Mouse (Mus musculus) kidney, embryonic 16.5 days (tissue): ENCODE data around the gene Anxa3. TPM values are rescaled to one million over a fixed set of nuclear protein-coding genes. Genes with fewer than 3 reads are reported as not detected.
A peak's percentile ranks its signal among the peaks of the same experiment; 100 is the strongest.

Source experiments
- ATAC-seq: fragments of 200-750 bp; cut with Nextera tagmentation; 2 replicates; pipeline ENCODE4 v1.8.0; 2017; ENCODE audit warnings: moderate TSS enrichment; ENCODE audit not compliant: low FRiP score, low TSS enrichment
- H3K27ac ChIP-seq: fragments of 300-500 bp; sonication (generic); 2 replicates; pipeline ENCODE4 v1.5.1; 2014; ENCODE audit warnings: low read length
- H3K27me3 ChIP-seq: fragments of 300-500 bp; sonication (generic); 2 replicates; pipeline ENCODE4 v1.6.1; 2014; ENCODE audit warnings: low read length, control low read depth, mixed read lengths; ENCODE audit not compliant: insufficient read depth
- H3K36me3 ChIP-seq: fragments of 300-500 bp; sonication (generic); 2 replicates; pipeline ENCODE4 v1.6.1; 2014; ENCODE audit warnings: low read length, control low read depth, mixed read lengths; ENCODE audit not compliant: insufficient read depth
- H3K4me1 ChIP-seq: fragments of 300-500 bp; sonication (generic); 2 replicates; pipeline ENCODE4 v1.6.1; 2014; ENCODE audit warnings: low read length, control low read depth, mixed read lengths; ENCODE audit not compliant: insufficient read depth
- H3K4me2 ChIP-seq: fragments of 300-500 bp; sonication (generic); replicated peaks from 2 replicates; pipeline ENCODE4 v1.6.1; 2014; ENCODE audit warnings: low read depth, low read length
- H3K4me3 ChIP-seq: fragments of 300-500 bp; sonication (generic); 2 replicates; pipeline ENCODE4 v1.5.1; 2014; ENCODE audit warnings: mild to moderate bottlenecking, low read length
- H3K9ac ChIP-seq: fragments of 300-500 bp; sonication (generic); replicated peaks from 2 replicates; pipeline ENCODE4 v1.6.1; 2014; ENCODE audit warnings: low read length
- H3K9me3 ChIP-seq: fragments of 300-500 bp; sonication (generic); 2 replicates; pipeline ENCODE4 v1.6.1; 2016; ENCODE audit warnings: low read length, control low read depth
- WGBS: fragments of 180-500 bp; shearing (Covaris S2); extraction: QIAGEN DNeasy Blood & Tissue Kit; methylation state at CpG from one replicate; pipeline ENCODE4 v1.1.7; 2014; 5-methylcytosine and 5-hydroxymethylcytosine counted together
- polyA plus RNA-seq: library from polyadenylated mRNA; unstranded; fragments of >200 nt; fragmentation: Nextera tagmentation; extraction: Ambion mirVana; gene quantifications from 2 replicates; pipeline ENCODE4 v1.2.1, GENCODE M21; 2015

The Anxa3 gene
- polyA plus RNA-seq, 1 experiment from 2014 or later = 89.2 TPM

GRCm38 (mm10) chr5:96868893-96869292 lies 75.8 kb downstream of the Anxa3 start:
- Histone ChIP-seq H3K9ac (no peak overlapping the region), H3K27ac (no peak overlapping the region; the same call in 1 of the 2 replicates), H3K4me1 (peaks cover 7% of the 10 kb centered on the region), H3K4me2 (no peak overlapping the region), H3K27me3 (no peaks in the 10 kb centered on the region), H3K36me3 (no peaks in the 10 kb centered on the region), H3K9me3 (no peaks in the 10 kb centered on the region), H3K4me3 (no peak overlapping the region)
- ATAC-seq = no peak
- 65% methylated on average over 6 of the region's 6 CpGs for WGBS

- Histone ChIP-seq H3K27me3 (no peaks in the 10 kb centered on the region), H3K4me2 (no peak overlapping the region), H3K9ac (no peak overlapping the region), H3K4me1 (peaks cover 7% of the 10 kb centered on the region), H3K36me3 (no peaks in the 10 kb centered on the region), H3K4me3 (no peak overlapping the region), H3K27ac (no peak overlapping the region), H3K9me3 (no peaks in the 10 kb centered on the region)
- no peak for ATAC-seq
- WGBS = 57% methylated on average over 12 of the region's 12 CpGs
These were observed 77.9 kb downstream of the Anxa3 start for GRCm38 (mm10) chr5:96870996-96871395.

- 97% methylated on average over 1 of the region's 1 CpGs for WGBS
These were observed 85.0 kb downstream of the Anxa3 start for GRCm38 (mm10) chr5:96878178-96878577.

GRCm38 (mm10) chr5:96878851-96879540 lies 85.9 kb downstream of the Anxa3 start:
- 90% methylated on average over 11 of the region's 11 CpGs for WGBS
- Histone ChIP-seq H3K4me1 (no peaks in the 10 kb centered on the region), H3K9ac (no peak overlapping the region), H3K4me3 (no peak overlapping the region), H3K4me2 (no peak overlapping the region), H3K36me3 (no peaks in the 10 kb centered on the region), H3K9me3 (peaks cover 6% of the 10 kb centered on the region; the same call in 1 of the 2 replicates), H3K27ac (no peak overlapping the region), H3K27me3 (no peaks in the 10 kb centered on the region)
- ATAC-seq = no peak

More at GRCm38 (mm10) chr5:96878178-96878577, 85.0 kb downstream of the Anxa3 start:
- Histone ChIP-seq H3K4me3 (no peak overlapping the region), H3K27me3 (no peaks in the 10 kb centered on the region), H3K36me3 (no peaks in the 10 kb centered on the region), H3K4me2 (no peak overlapping the region), H3K9me3 (peaks cover 6% of the 10 kb centered on the region; the same call in 1 of the 2 replicates), H3K27ac (no peak overlapping the region), H3K4me1 (no peaks in the 10 kb centered on the region), H3K9ac (no peak overlapping the region)
- ATAC-seq = no peak

DNA sequence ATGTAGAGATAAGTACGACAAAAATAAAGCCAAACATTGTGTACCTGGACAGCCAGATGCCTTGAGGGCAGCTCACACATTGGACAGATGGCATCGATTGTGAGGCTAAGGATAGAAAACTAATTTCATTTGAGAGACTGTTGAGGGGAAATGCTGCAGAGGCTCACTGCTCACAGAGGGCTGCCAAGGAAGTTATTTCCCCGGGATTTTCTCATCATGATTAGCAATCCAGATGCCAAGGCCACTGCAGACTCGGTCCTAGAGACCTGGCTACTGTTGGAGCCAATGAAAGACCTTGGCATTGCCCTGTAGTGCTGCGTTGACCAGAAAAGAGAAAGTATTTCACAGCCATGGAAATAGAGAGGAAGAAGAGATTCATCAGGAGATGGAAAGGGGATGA lies 87.1 kb downstream of the Anxa3 start:
- no peak overlapping the region for H3K27ac ChIP-seq
- ATAC-seq = no peak
- WGBS = 76% methylated on average over 5 of the region's 5 CpGs

DNA sequence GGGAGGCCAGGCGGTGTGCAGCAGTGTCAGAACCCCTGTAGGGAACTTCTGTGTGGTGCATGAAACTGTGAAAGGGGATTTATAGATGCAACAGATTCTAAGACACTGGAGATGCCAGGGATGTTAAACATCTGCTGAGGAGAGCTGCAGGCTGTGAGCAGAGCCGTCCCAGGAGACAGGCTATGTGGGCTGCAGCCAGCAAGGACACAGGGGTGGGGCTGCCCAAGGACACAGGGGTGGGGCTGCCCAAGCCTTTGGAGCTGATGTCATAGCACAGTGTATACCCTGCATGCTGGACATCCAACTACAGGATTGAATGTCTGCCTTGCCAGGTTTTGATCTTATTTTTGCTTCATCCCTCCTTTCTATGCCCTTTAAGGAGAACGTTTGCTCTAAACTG lies 88.0 kb downstream of the Anxa3 start:
- Histone ChIP-seq H3K4me2 (no peak overlapping the region), H3K9ac (no peak overlapping the region), H3K27ac (no peak overlapping the region), H3K4me1 (no peaks in the 10 kb centered on the region), H3K9me3 (peaks cover 6% of the 10 kb centered on the region; the same call in 1 of the 2 replicates), H3K4me3 (no peak overlapping the region), H3K27me3 (no peaks in the 10 kb centered on the region), H3K36me3 (no peaks in the 10 kb centered on the region)
- peak; percentile 79; the same call in 1 of the 2 replicates for ATAC-seq
- WGBS = 58% methylated on average over 3 of the region's 3 CpGs

More for the DNA sequence above, 87.1 kb downstream of the Anxa3 start:
- no peaks in the 10 kb centered on the region for H3K36me3 ChIP-seq
- H3K27me3 ChIP-seq = no peaks in the 10 kb centered on the region
- H3K4me3 ChIP-seq = no peak overlapping the region
- no peak overlapping the region for H3K9ac ChIP-seq
- H3K4me1 ChIP-seq = no peaks in the 10 kb centered on the region
- no peak overlapping the region for H3K4me2 ChIP-seq
- peaks cover 6% of the 10 kb centered on the region; the same call in 1 of the 2 replicates for H3K9me3 ChIP-seq

DNA sequence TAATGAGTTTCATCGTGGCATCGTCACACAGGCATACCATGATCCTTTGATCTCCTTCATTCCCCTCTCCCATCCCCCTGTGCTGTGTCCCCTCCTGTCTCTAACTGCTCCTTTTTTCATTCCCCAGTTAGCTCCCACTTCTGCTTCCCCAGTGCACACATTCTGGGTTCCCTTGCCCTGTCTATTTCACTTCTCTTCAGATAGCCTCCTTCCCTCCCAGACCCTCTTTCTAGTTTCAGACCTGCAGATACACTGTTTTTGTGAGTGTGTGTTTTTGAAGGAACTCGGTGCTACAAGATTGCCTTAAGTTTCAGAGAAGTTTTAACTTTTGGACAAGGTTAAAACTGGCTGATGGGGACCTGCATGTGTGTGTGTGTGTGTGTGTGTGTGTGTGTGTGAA lies 88.5 kb downstream of the Anxa3 start:
- H3K4me2 ChIP-seq = no peak overlapping the region
- no peak overlapping the region for H3K27ac ChIP-seq
- no peaks in the 10 kb centered on the region for H3K27me3 ChIP-seq
- no peak overlapping the region for H3K4me3 ChIP-seq
- peaks cover 6% of the 10 kb centered on the region; the same call in 1 of the 2 replicates for H3K9me3 ChIP-seq
- no peaks in the 10 kb centered on the region for H3K4me1 ChIP-seq
- H3K9ac ChIP-seq = no peak overlapping the region
- WGBS = 56% methylated on average over 3 of the region's 3 CpGs
- no peaks in the 10 kb centered on the region for H3K36me3 ChIP-seq
- no peak for ATAC-seq

DNA sequence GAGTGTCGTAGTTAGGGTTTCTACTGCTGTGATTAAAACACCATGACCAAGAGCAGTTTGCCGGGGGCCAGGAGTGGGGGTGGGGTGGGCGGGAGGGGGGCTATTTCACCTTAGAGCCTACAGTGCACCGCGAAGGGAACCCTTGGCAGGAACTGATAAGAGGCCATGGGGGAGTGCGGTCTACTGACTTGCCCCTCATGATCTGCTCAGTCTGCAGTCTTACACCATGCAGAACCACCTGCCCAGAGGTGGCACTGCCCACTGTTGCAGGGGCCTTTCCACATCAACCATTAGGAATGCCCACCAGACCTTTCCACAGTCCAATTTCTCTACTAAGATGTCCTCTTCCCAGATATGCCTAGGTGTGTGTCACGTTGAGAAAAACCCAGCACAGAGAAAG lies 92.1 kb downstream of the Anxa3 start:
- no peaks in the 10 kb centered on the region for H3K4me1 ChIP-seq
- H3K9me3 ChIP-seq = no peaks in the 10 kb centered on the region
- no peak overlapping the region for H3K4me2 ChIP-seq
- H3K9ac ChIP-seq = no peak overlapping the region
- ATAC-seq = peak; percentile 74
- whole genome bisulfite sequencing = 58% methylated on average over 7 of the region's 7 CpGs
- no peak overlapping the region for H3K4me3 ChIP-seq
- H3K36me3 ChIP-seq = no peaks in the 10 kb centered on the region
- H3K27ac ChIP-seq = no peak overlapping the region
- no peaks in the 10 kb centered on the region for H3K27me3 ChIP-seq

DNA sequence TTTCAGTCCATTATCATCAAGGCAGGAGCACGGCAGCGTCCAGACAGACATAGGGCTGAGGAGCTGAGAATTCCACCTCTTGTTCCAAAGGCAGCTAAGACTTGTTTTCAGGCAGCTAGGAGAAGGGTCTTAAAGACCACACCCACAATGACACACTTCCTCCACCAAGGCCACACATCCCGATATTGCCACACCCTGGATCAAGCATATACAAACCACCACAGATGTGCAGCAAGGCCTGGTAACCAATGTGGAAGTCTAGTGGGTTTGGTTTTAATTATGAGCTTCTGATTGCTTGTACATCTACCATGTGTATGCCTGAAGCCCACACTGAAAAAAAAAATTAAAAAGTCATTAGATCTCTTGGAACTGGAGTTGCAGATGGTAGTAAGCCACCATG lies 95.3 kb downstream of the Anxa3 start:
- no peak overlapping the region for H3K4me3 ChIP-seq
- no peaks in the 10 kb centered on the region for H3K36me3 ChIP-seq
- no peak overlapping the region for H3K9ac ChIP-seq
- H3K27ac ChIP-seq = no peak overlapping the region
- no peak overlapping the region for H3K4me2 ChIP-seq
- no peaks in the 10 kb centered on the region for H3K9me3 ChIP-seq
- no peak for ATAC-seq
- H3K4me1 ChIP-seq = no peaks in the 10 kb centered on the region
- H3K27me3 ChIP-seq = no peaks in the 10 kb centered on the region
- 97% methylated on average over 3 of the region's 3 CpGs for WGBS

DNA sequence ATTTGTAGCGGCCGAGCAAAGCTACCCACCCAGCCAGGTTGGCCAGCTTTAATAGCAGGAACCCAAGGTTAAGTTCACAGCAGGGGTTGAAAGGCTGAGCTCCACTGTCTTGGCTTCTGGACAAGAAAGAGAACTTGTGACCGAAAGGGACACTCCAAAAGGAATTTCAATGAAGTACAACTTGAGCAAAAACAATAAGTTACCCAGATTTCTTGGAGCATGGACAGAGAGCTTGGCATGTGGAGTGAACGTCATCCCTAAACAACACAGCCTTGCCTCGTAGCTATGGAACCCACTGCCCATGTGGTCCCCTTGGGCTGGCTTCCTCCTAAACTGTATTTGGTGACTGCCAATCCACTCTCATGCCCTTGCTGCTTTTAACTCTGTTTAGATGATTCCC lies 97.2 kb downstream of the Anxa3 start:
- Histone ChIP-seq H3K36me3 (no peaks in the 10 kb centered on the region), H3K4me2 (no peak overlapping the region), H3K27ac (no peak overlapping the region), H3K27me3 (no peaks in the 10 kb centered on the region), H3K9me3 (no peaks in the 10 kb centered on the region), H3K4me3 (no peak overlapping the region), H3K4me1 (no peaks in the 10 kb centered on the region), H3K9ac (no peak overlapping the region)
- 65% methylated on average over 5 of the region's 5 CpGs for WGBS
- no peak for ATAC-seq
